In the genomic region with DNA sequence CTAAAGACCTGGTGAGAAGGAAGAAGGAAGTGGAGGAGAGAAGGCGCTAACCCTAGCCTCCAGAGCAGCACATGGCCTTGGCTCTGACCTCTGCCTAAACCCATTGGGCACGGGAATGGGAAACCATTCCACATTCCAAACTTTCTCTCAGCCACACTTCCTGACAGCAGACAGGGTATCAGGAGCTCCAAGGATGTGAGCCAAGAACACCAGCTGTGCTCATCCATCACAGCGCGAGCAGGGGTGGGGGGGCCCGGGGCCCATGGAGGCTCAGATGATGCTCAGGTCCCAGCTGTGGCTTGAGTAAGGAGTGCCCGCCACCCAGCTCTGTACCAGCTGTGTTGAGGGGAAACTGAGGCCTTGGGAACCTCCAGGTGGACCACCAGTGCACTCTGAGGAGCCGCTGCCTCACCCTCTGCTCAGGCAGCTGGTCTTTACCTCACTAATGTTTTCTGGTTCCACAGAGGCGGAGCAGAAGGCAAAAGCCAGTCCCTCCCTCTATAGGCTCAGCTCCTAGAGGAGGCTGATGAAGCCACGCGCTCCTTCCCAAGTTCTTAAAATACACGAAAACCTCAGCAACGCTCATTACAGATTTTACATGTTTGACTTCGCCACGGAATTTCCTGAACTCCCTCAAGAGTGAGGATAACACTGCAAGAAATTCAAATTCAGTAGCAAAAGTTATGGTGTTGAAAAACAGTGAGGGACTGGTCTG, we compare ENCODE assay signal across 1 mouse cellular context.
A peak's percentile ranks its signal among the peaks of the same experiment; 100 is the strongest.
TF ChIP-seq lines count a peak whose summit lies in the region.

No protein-coding gene starts in this region.

TF ChIP-seq in C2C12, 6 proteins besides CTCF, POLR2A, EP300 and RAD21:
- TF ChIP-seq FOSL1 (IDR thresholded peaks at IDR 0.05; ENCODE audit: insufficient read depth, low read length, poor library complexity, severe bottlenecking): no peak
- no peak for TF ChIP-seq CEBPB (IDR thresholded peaks at IDR 0.05; ENCODE audit: low read depth)
- TF ChIP-seq MAX (IDR thresholded peaks at IDR 0.05): no peak
- peak; percentile 95 for TF ChIP-seq MYOD1 (IDR thresholded peaks at IDR 0.05; ENCODE audit: control insufficient read depth, insufficient read length, low read depth)
- TF ChIP-seq MYOG (IDR thresholded peaks at IDR 0.05; ENCODE audit: control insufficient read depth, extremely low read depth, insufficient read length): no peak
- peak; percentile 15 for TF ChIP-seq USF1 (IDR thresholded peaks at IDR 0.05; ENCODE audit: low read depth)
